Mouse (Mus musculus) E14TG2a.4 (cell line): ENCODE results near the gene Cbx7.

ENCODE experiments used
- H3K27me3 ChIP-seq: 2 replicates; pipeline ENCODE4 v1.6.1; 2014; ENCODE audit warnings: low read length, control low read depth; ENCODE audit not compliant: insufficient read depth
- H3K36me3 ChIP-seq: 2 replicates; pipeline ENCODE4 v1.6.1; 2014; ENCODE audit warnings: low read length, control low read depth; ENCODE audit not compliant: insufficient read depth
- H3K4me1 ChIP-seq: replicated peaks from 2 replicates; pipeline ENCODE4 v1.6.1; 2014; ENCODE audit warnings: low read depth, low read length, control low read depth
- H3K4me3 ChIP-seq: replicated peaks from 2 replicates; pipeline ENCODE4 v1.5.1; 2014; ENCODE audit warnings: mild to moderate bottlenecking, low read length
- H3K9me3 ChIP-seq: 2 replicates; pipeline ENCODE4 v1.6.1; 2014; ENCODE audit warnings: low read length, control low read depth
- CTCF ChIP-seq: conservative IDR thresholded peaks from 2 replicates; pipeline ENCODE4 v1.5.1; 2014; ENCODE audit warnings: low read length
- NANOG ChIP-seq: IDR thresholded peaks from 2 replicates; pipeline ENCODE4 v1.6.1; 2014; ENCODE audit warnings: borderline replicate concordance, low read length, mixed read lengths
- POU5F1 ChIP-seq: IDR thresholded peaks from 2 replicates; pipeline ENCODE4 v1.6.1; 2014; ENCODE audit warnings: low read length, borderline replicate concordance

Cbx7 gene

DNA sequence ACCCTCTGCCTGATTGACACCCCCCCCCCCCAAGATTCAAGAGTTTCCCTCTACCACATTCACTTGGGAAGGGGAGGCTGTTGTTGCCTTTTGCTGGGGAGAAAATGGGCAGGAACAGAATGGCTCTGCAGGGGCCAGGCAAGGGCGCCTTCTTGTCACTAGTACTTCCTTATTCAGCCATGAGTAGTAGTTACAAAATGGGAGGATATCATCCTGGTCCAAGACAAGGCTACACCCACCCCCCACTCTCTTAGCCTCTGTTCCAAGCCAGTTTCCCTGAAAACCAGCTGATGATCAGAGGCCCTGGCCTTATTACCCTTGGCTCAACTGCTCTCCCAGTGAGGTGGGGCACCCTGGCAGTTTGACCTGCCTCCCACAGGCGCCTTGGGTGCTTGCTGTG lies 42.2 kb downstream of the Cbx7 start:
- peaks cover 65% of the 10 kb centered on the region for H3K4me1 ChIP-seq
- H3K27me3 ChIP-seq: no peaks in the 10 kb centered on the region
- peak overlapping the region; percentile 87 for H3K4me3 ChIP-seq
- TF ChIP-seq CTCF (no peak), NANOG (no peak), POU5F1 (no peak)
- peaks cover 67% of the 10 kb centered on the region for H3K36me3 ChIP-seq
- H3K9me3 ChIP-seq: no peaks in the 10 kb centered on the region

DNA sequence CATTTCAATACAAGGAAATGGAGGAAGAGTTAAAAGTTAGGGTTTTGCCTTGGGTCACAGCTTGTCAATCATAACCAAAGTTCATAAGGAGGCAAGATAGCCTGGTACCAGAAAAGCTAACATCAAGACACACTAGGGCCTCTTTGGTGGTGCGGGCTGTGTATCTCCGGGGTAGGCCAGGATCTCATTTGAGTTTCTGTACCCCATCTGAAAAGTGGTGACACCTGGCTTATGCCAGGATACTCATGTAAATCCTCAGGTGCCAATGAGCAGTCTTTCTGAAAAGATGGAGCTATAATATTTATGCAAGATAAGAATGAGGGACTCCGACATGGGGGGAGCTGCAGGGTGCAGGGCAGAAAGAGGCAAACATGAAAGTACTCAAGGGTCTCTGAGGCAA lies 42.6 kb downstream of the Cbx7 start:
- Histone ChIP-seq H3K9me3 (no peaks in the 10 kb centered on the region), H3K4me1 (peaks cover 69% of the 10 kb centered on the region), H3K4me3 (peak overlapping the region; percentile 87), H3K36me3 (peaks cover 72% of the 10 kb centered on the region), H3K27me3 (no peaks in the 10 kb centered on the region)
- TF ChIP-seq CTCF (no peak), POU5F1 (no peak), NANOG (no peak)

DNA sequence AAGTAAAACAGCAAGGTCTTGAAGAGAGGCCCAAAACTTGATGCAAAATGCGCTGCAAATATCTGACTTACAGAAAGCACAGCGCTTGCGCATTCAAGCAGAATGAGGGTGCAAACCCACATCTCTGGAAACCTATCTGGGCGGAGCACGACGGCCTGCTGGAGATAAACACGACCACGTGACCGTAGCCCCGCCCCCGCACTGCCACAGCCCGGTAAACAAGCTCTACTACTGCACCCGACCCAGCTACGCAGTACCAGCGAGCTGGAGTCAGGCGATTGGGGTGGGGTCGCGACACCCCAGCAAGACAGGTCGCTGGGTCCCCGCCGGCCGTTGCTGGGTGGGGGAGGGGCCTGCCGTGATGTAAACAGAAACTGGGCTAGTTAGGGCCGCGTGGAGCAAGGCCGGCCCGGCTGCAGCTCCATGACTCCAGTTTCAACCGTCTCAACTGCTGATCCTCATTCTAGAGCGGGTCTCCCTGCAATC lies 43.2 kb downstream of the Cbx7 start:
- Histone ChIP-seq H3K4me3 (peak overlapping the region; percentile 87), H3K27me3 (no peaks in the 10 kb centered on the region), H3K4me1 (peaks cover 72% of the 10 kb centered on the region), H3K9me3 (no peaks in the 10 kb centered on the region), H3K36me3 (peaks cover 76% of the 10 kb centered on the region)
- no peak for TF ChIP-seq CTCF
- no peak for TF ChIP-seq NANOG
- TF ChIP-seq POU5F1: no peak

DNA sequence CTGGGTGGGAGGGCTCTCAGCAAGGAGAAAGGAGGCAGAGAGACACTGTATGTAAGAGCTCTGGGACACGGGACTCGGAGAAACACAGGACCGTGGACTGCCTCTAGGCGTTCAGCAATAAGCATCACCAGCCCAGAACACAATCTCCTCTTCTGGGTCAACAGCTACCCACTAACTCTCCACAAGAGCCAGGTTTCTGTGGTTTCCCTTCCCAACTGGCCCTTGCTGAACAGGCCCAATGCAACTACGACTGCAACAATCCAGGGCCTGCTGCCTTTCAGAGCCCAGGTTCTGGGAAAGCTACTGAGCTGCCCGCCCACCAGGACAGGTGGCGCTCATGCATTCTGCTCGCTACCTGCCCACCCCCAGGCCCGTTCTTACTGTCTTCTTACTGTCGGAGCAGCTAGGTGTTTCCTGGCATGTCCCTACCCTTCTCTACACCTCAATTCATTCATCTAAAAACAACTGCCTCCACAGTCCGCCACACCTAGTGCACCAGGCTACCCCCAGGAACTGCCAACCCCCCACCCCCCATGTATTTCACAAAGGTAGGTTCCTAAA lies 44.0 kb downstream of the Cbx7 start:
- no peaks in the 10 kb centered on the region for H3K27me3 ChIP-seq
- peaks cover 82% of the 10 kb centered on the region for H3K36me3 ChIP-seq
- H3K4me3 ChIP-seq: peak overlapping the region; percentile 87
- peaks cover 72% of the 10 kb centered on the region for H3K4me1 ChIP-seq
- TF ChIP-seq NANOG (no peak), CTCF (no peak), POU5F1 (no peak)
- H3K9me3 ChIP-seq: no peaks in the 10 kb centered on the region

DNA sequence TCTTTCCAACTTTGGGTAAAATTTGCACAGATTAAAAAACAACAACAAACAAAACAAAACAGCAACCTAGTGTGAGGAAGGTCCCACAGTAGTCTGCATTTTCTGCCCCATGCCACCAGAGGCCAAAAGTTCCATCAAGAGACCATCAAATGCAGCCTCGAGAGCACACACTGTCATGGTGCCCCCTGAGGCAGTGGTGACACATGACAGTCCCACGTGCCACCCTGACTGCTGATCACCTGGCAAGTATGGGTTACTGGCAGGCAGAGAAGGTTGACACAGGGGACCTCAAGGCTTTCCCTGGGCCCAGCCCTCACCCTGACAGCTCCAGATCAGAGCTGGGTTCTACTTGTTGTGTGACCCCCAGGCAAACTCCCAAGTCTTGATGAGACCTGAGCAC lies 51.1 kb downstream of the Cbx7 start:
- peaks cover 92% of the 10 kb centered on the region for H3K36me3 ChIP-seq
- no peaks in the 10 kb centered on the region for H3K27me3 ChIP-seq
- H3K4me3 ChIP-seq: peak overlapping the region; percentile 60; the same call in 1 of the 2 replicates
- peaks cover 79% of the 10 kb centered on the region for H3K4me1 ChIP-seq
- no peaks in the 10 kb centered on the region for H3K9me3 ChIP-seq
- no peak for TF ChIP-seq NANOG
- TF ChIP-seq POU5F1: no peak
- no peak for TF ChIP-seq CTCF

DNA sequence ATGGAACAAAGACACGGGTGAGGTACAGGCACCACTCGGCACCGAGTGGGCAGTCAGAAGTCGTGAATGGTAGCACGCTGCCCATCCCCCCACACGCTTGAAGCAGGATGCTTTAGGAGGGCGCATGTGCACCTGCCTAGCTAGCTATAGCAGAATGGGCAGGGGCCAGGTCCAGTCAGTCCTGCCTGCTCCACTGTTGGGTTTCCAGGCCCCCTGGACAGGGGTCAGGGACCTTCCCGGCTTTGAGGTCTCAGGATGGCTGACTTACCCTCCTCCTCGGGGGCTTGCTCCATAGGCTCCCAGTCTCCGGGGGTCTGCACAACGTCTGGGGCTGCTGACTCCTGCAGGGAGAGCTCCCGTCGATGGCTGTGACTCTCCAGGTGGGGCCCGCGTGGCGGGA lies 52.4 kb downstream of the Cbx7 start:
- H3K4me3 ChIP-seq: peak overlapping the region; percentile 60
- H3K4me1 ChIP-seq: peaks cover 83% of the 10 kb centered on the region
- peaks cover 90% of the 10 kb centered on the region for H3K36me3 ChIP-seq
- no peaks in the 10 kb centered on the region for H3K9me3 ChIP-seq
- TF ChIP-seq CTCF (no peak), NANOG (no peak), POU5F1 (no peak)
- no peaks in the 10 kb centered on the region for H3K27me3 ChIP-seq

DNA sequence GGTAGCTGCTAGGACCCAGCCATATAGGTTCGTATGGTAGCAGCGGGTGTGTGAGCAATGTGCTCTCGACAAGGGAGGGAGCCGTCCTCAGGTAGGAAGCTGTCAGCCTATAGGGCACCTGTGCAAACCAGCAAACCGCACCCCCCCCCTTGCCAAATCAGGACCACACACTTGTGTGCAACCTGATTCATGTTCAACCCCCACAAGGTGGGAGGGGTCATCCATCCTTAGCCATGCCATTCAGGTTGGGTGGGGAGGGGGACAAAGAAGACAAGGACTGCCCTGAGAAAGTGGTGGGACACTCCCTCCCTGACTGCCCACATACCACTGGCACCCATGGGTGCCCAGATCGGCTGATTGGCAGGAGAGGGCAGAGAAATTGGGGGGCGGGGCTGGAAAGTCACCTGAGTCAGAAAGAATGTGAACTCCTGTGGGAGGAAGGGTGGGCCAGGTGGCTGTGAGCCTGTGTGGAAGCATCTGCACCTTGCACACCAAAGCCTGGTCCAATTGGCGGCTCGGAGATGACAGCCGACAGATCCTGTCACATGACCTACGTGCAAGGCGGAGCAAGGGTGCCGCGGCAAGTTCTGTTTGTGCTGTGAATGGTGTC lies 53.7 kb downstream of the Cbx7 start:
- no peak for TF ChIP-seq NANOG
- no peak for TF ChIP-seq POU5F1
- no peak for TF ChIP-seq CTCF
- H3K27me3 ChIP-seq: no peaks in the 10 kb centered on the region
- no peaks in the 10 kb centered on the region for H3K9me3 ChIP-seq
- H3K4me3 ChIP-seq: no peak overlapping the region
- H3K36me3 ChIP-seq: peaks cover 88% of the 10 kb centered on the region
- H3K4me1 ChIP-seq: peaks cover 87% of the 10 kb centered on the region

DNA sequence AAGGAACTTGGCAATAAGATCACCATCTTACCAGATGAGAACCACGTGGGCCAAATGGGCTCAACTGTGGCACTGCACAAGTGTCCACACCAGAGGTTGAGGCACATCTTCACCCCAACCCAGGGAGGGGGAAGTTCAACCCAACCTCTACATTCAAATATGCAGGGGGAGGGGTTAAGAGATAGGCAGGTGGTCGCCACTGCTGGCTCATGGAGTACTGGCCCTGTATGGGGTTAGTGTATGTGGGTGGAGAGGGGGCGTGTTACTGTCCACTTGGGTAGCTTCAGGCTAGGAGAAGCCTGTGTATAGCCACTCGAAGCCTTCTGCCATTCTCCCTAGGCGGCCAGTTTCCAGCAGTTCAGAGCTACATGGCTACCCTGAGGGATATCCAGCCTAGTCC lies 54.8 kb downstream of the Cbx7 start:
- no peak for TF ChIP-seq NANOG
- no peak for TF ChIP-seq CTCF
- no peak for TF ChIP-seq POU5F1
- H3K4me1 ChIP-seq: peaks cover 87% of the 10 kb centered on the region
- peaks cover 81% of the 10 kb centered on the region for H3K36me3 ChIP-seq
- H3K9me3 ChIP-seq: no peaks in the 10 kb centered on the region
- no peak overlapping the region for H3K4me3 ChIP-seq
- H3K27me3 ChIP-seq: no peaks in the 10 kb centered on the region

DNA sequence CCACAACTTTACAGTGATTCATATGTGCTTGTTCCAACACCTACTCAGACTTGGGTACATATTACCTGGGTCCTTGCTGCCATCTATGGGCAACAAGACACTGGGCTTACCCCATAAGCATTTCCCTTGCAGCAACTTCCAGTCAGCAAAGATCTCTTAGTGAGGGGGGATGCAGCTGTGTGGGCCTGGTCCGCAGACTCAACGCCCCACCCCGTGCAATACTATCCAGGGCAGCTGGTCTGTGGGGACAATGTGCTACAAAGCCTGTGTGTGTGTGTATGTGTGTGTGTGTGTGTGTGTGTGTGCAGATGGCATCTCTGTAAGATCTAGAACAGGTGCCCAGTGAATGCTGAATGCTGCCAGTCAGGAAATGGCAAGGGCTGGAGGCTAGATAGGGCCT lies 56.6 kb downstream of the Cbx7 start:
- H3K27me3 ChIP-seq: no peaks in the 10 kb centered on the region
- TF ChIP-seq CTCF (0 out of 2 replicates have a peak, but pooled peaks have one; percentile 1), NANOG (no peak)
- H3K4me3 ChIP-seq: no peak overlapping the region
- H3K4me1 ChIP-seq: peaks cover 82% of the 10 kb centered on the region
- H3K9me3 ChIP-seq: no peaks in the 10 kb centered on the region
- H3K36me3 ChIP-seq: peaks cover 76% of the 10 kb centered on the region
